Mouse (Mus musculus) liver, embryonic 14.5 days (tissue): ENCODE measurements around the gene Cxcl10.

Experiments used
- CTCF ChIP-seq: IDR thresholded peaks from 2 replicates; pipeline ENCODE4 v1.5.1; 2016; ENCODE audit warnings: antibody characterized with exemption, low read depth, control low read depth
- EP300 ChIP-seq: IDR thresholded peaks from 2 replicates; pipeline ENCODE4 v1.6.1; 2016; ENCODE audit warnings: antibody characterized with exemption, low read depth

DNA sequence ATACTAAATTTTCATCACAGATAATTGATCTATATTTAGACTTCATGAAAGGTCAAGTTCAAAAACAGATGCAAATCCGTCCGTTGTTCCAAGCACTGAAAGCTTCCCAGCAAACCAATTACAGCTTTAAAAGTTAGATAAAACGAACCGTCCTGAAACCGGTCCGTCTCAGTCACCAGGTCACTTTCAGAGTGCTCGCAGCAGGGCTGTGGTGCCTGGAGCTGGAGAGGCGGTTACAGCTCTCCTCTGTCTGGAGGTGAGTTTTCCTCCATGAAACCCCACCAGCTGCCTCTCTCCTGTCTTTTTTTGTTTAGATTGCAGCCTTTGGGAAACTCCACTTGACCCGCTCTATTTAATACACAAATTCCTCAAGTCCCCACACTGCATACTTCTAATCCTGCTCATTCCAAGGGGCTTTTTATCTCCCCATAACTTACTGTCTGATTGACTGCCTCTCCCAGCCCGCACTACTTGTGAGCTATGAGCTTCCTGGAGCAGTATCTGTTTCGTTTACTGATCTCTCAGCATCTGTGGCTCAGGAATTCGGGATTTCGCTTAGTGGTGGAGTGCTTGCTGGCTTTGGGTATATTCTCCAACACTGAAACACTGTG, 28.2 kb upstream of the Cxcl10 start:
- no peak for TF ChIP-seq EP300
- TF ChIP-seq CTCF = no peak
